11 mouse cellular contexts compared by ENCODE assay signal in the genomic region with DNA sequence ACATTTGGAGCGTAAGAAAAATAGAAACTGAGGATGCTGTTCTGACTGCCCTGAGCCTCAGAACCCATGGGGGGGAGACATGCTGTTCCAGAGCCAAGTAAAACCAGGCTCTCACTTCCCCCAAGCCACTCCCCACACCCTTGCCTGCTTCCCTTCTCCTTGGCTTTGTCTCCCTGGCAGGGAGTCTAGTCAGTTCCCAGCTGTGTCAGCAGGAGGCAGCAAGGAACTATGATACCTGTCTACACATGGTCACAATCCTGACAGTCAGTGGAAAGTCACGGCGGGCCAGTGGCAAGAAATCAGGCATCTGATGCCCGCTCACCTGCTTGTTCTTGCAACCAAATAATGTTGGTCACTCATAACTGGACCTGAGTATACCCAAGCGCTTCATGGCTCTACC. TPM values are rescaled to one million over a fixed set of nuclear protein-coding genes. Genes with fewer than 3 reads are reported as not detected.
DNase-seq lines count a peak whose midpoint lies in the region; TF ChIP-seq lines count a peak whose summit lies in the region.
"Had no signal": no experiment of that assay in that cellular context is flagged by ENCODE, and none has a peak within 500 bp of the region (broad histone marks: within the 10 kb centered on the region; RNA-seq: fewer than 3 reads in every experiment).

No protein-coding gene starts in this region.

- H3K4me3 ChIP-seq in gastrocnemius, adult 2 months, result no peak overlapping the region
- H3K4me3 ChIP-seq: embryonic facial prominence, embryonic 13.5 days; neural tube, embryonic 13.5 days had no signal

- intact Hi-C loops in gastrocnemius, adult 2 months (cut with DNase I), result no loop called here

- DNase-seq in gastrocnemius, adult 2 months, result no peak
- no peak for DNase-seq in gastrocnemius, postnatal 25 days
- DNase-seq in 3T3-L1 (ENCODE audit: low read depth, low spot score), result peak; percentile 37
- peak; percentile 35 for DNase-seq in embryo, embryonic 11 days
- peak; percentile 66 for DNase-seq in kidney, postnatal 10 days
- DNase-seq in adipocyte (ENCODE audit: low spot score), result no peak
- DNase-seq in urinary bladder, adult 18-20 months (ENCODE audit: low spot score in 2 of 2), result no peak
- no peak for DNase-seq in Muller cell, postnatal 12 days (ENCODE audit: inconsistent ontology term)
- DNase-seq: adrenal gland, adult 2 months had no signal

- peak; percentile 49 for TF ChIP-seq CTCF in gastrocnemius, adult 2 months (IDR thresholded peaks at IDR 0.05)

- H3K27ac ChIP-seq in gastrocnemius, adult 2 months, result no peak overlapping the region
- H3K27ac ChIP-seq: embryonic facial prominence, embryonic 13.5 days; neural tube, embryonic 13.5 days had no signal

RNA-seq across cellular contexts. Expression of a gene that starts 14.2 kb away (rescaled TPM):
- 10 to 100 TPM; 15.0 to 28.8 TPM for total RNA-seq in gastrocnemius, adult 2 months (2021)
- 10 to 100 TPM; 20.9 TPM for total RNA-seq in gastrocnemius, postnatal 25 days (2021)

RNA-seq across cellular contexts. Expression of a gene that starts 16.0 kb away (rescaled TPM):
- total RNA-seq in gastrocnemius, adult 2 months (2021), result 1 to 10 TPM; 3.2 to 5.7 TPM
- 1 to 10 TPM; 1.5 to 2.3 TPM for total RNA-seq in gastrocnemius, postnatal 25 days (2021)

RNA-seq across cellular contexts. Expression of a gene that starts 24.7 kb away (rescaled TPM):
- 10 to 100 TPM in 1 of 2 experiments, 1 to 10 TPM in 1; 9.5 to 10.5 TPM for total RNA-seq in gastrocnemius, adult 2 months (2021)
- total RNA-seq in gastrocnemius, postnatal 25 days (2021), result 1 to 10 TPM; 7.9 to 9.5 TPM

RNA-seq across cellular contexts. Expression of a gene that starts 24.8 kb away (rescaled TPM):
- total RNA-seq in gastrocnemius, adult 2 months (2021), result under 1 TPM; 0.08 TPM
- under 1 TPM; 0.15 to 0.24 TPM for total RNA-seq in gastrocnemius, postnatal 25 days (2021)

RNA-seq across cellular contexts. Expression of a gene that starts 31.6 kb away (rescaled TPM):
- total RNA-seq in gastrocnemius, adult 2 months (2021), result under 1 TPM in 1 of 2 experiments, not detected in 1; 0.11 TPM
- total RNA-seq in gastrocnemius, postnatal 25 days (2021), result under 1 TPM; 0.10 to 0.19 TPM

Comparison
In these comparisons a context has a peak if more than half of its experiments do, and no peak if none do; other contexts are left out.
1. DNase-seq: peak in 3T3-L1 (single experiment), embryo, embryonic 11 days (single experiment) and kidney, postnatal 10 days (single experiment); none in gastrocnemius, adult 2 months (single experiment), gastrocnemius, postnatal 25 days (single experiment), adipocyte (single experiment), urinary bladder, adult 18-20 months (0 of 2) and Muller cell, postnatal 12 days (single experiment).